Mouse (Mus musculus): ENCODE measurements around the gene Tmem33. TPM values are rescaled to one million over a fixed set of nuclear protein-coding genes. Genes with fewer than 3 reads are reported as not detected.

Tmem33 gene
- 10 to 100 TPM; 74.6 to 83.9 TPM for total RNA-seq (2021)
- long read RNA-seq, experiment 1, full-length matches to known transcripts, result 44 of 49 reads
- long read RNA-seq, experiment 1, partial matches to known transcripts, result 2 of 49 reads
- long read RNA-seq, experiment 1, other reads (novel, unspliced or antisense), result 3 of 49 reads
- long read RNA-seq, experiment 2, full-length matches to known transcripts, result 67 of 88 reads
- long read RNA-seq, experiment 2, partial matches to known transcripts, result 5 of 88 reads
- long read RNA-seq, experiment 2, other reads (novel, unspliced or antisense), result 16 of 88 reads

GRCm38 (mm10) chr5:67260531-67261371, at the start of gene Tmem33:
Gene Tmem33 (plus strand): TSS chr5:67260565.
- DNase-seq (ENCODE audit: low spot score in 2 of 2), result peak; percentile 67 to 86

- no peak for DNase-seq (ENCODE audit: low spot score in 2 of 2)
These were observed 47.2 kb upstream of the Tmem33 start for GRCm38 (mm10) chr5:67213168-67213567.

GRCm38 (mm10) chr5:67215121-67216030, 45.0 kb upstream of the Tmem33 start:
- no peak for DNase-seq (ENCODE audit: low spot score in 2 of 2)

- no peak for DNase-seq (ENCODE audit: low spot score in 2 of 2)
These were observed 44.2 kb upstream of the Tmem33 start for GRCm38 (mm10) chr5:67216031-67216778.

GRCm38 (mm10) chr5:67216779-67217095, 43.6 kb upstream of the Tmem33 start:
- no peak for DNase-seq (ENCODE audit: low spot score in 2 of 2)

GRCm38 (mm10) chr5:67221901-67222300, 38.5 kb upstream of the Tmem33 start:
- DNase-seq (ENCODE audit: low spot score in 2 of 2), result no peak

GRCm38 (mm10) chr5:67222440-67223390, 37.6 kb upstream of the Tmem33 start:
- peak in 1 of 2 experiments; percentile 4 for DNase-seq (ENCODE audit: low spot score in 2 of 2)

GRCm38 (mm10) chr5:67223391-67224121, 36.8 kb upstream of the Tmem33 start:
- DNase-seq (ENCODE audit: low spot score in 2 of 2), result no peak

- DNase-seq (ENCODE audit: low spot score in 2 of 2), result no peak
These were observed 36.3 kb upstream of the Tmem33 start for GRCm38 (mm10) chr5:67224122-67224502.

GRCm38 (mm10) chr5:67225758-67226157, 34.6 kb upstream of the Tmem33 start:
- DNase-seq (ENCODE audit: low spot score in 2 of 2), result no peak

- DNase-seq (ENCODE audit: low spot score in 2 of 2), result no peak
These were observed 33.1 kb upstream of the Tmem33 start for GRCm38 (mm10) chr5:67227261-67227660.

- no peak for DNase-seq (ENCODE audit: low spot score in 2 of 2)
These were observed 32.5 kb upstream of the Tmem33 start for GRCm38 (mm10) chr5:67227682-67228444.

- DNase-seq (ENCODE audit: low spot score in 2 of 2), result no peak
These were observed 25.7 kb upstream of the Tmem33 start for GRCm38 (mm10) chr5:67234682-67235081.

GRCm38 (mm10) chr5:67235462-67235861, 24.9 kb upstream of the Tmem33 start:
- DNase-seq (ENCODE audit: low spot score in 2 of 2), result no peak

- DNase-seq (ENCODE audit: low spot score in 2 of 2), result no peak
These were observed 23.8 kb upstream of the Tmem33 start for GRCm38 (mm10) chr5:67236601-67237000.

GRCm38 (mm10) chr5:67238303-67238702, 22.1 kb upstream of the Tmem33 start:
- no peak for DNase-seq (ENCODE audit: low spot score in 2 of 2)

GRCm38 (mm10) chr5:67241713-67242112, 18.7 kb upstream of the Tmem33 start:
- no peak for DNase-seq (ENCODE audit: low spot score in 2 of 2)

- DNase-seq (ENCODE audit: low spot score in 2 of 2), result no peak
These were observed 17.1 kb upstream of the Tmem33 start for GRCm38 (mm10) chr5:67243231-67243630.

Measured in adrenal gland, postnatal 4 days (tissue).